Mouse (Mus musculus): ENCODE data around the gene Strc. TPM values are rescaled to one million over a fixed set of nuclear protein-coding genes. Genes with fewer than 3 reads are reported as not detected.
A peak's percentile ranks its signal among the peaks of the same experiment; 100 is the strongest.
"Not testable (repeated sequence)": the region's sequence is repeated elsewhere in the genome, so short reads cannot be mapped to it uniquely, and the experiment has no call there.

Strc gene
- 0.04 and 0.17 TPM in 2 replicates for polyA plus RNA-seq (2015; fragmentation: Nextera tagmentation; extraction: Ambion mirVana)

- WGBS, result 95% methylated on average over 17 of the region's 17 CpGs
- H3K4me3 ChIP-seq; H3K27me3 ChIP-seq; H3K9me3 ChIP-seq; H3K27ac ChIP-seq (replicated peaks); H3K9ac ChIP-seq; H3K4me2 ChIP-seq; ATAC-seq (ENCODE audit: low FRiP score, low read depth); H3K4me1 ChIP-seq (replicated peaks); H3K36me3 ChIP-seq: not testable (repeated sequence)
These were observed at the start of gene Strc for GRCm38 (mm10) chr2:121386961-121387575. Gene Strc (minus strand): TSS chr2:121387168.

- Histone ChIP-seq H3K9ac (no peak overlapping the region), H3K4me1 (replicated peaks) (no peaks in the 10 kb centered on the region), H3K27ac (replicated peaks) (no peak overlapping the region), H3K9me3 (no peaks in the 10 kb centered on the region), H3K4me2 (no peak overlapping the region), H3K36me3 (peaks cover 94% of the 10 kb centered on the region), H3K27me3 (no peaks in the 10 kb centered on the region), H3K4me3 (no peak overlapping the region)
- 97% methylated on average over 1 of the region's 1 CpGs for WGBS
- no peak for ATAC-seq (ENCODE audit: low FRiP score, low read depth)
These were observed 47.9 kb upstream of the Strc start for GRCm38 (mm10) chr2:121434854-121435253.

- Histone ChIP-seq H3K4me3 (no peak overlapping the region), H3K27me3 (no peaks in the 10 kb centered on the region), H3K9ac (no peak overlapping the region), H3K4me1 (replicated peaks) (no peaks in the 10 kb centered on the region), H3K9me3 (no peaks in the 10 kb centered on the region), H3K27ac (replicated peaks) (no peak overlapping the region), H3K4me2 (no peak overlapping the region), H3K36me3 (peaks cover 77% of the 10 kb centered on the region)
- no peak for ATAC-seq (ENCODE audit: low FRiP score, low read depth)
- WGBS, result 95% methylated on average over 2 of the region's 2 CpGs
These were observed 38.9 kb upstream of the Strc start for GRCm38 (mm10) chr2:121425890-121426289.

DNA sequence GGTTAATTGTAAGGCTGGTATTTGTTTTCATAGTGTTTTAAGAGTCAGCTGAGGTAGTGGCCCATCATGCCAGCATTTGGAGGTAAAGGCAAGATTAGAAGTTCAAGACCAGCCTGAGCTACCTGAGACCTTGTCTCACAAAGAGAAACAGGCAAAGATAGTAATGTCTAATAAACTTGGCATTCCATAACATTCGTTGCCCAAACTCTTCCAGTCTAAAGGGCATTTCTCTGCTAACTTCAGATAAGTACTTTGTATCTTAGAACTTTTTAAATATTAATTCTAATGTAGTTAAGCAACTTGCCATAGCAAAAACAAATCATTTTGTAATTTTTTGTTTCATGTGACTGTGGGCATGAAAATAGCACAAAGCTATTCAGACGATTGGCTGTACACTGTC lies 36.2 kb upstream of the Strc start:
- no peaks in the 10 kb centered on the region for H3K9me3 ChIP-seq
- no peak for ATAC-seq (ENCODE audit: low FRiP score, low read depth)
- peaks cover 71% of the 10 kb centered on the region for H3K36me3 ChIP-seq

DNA sequence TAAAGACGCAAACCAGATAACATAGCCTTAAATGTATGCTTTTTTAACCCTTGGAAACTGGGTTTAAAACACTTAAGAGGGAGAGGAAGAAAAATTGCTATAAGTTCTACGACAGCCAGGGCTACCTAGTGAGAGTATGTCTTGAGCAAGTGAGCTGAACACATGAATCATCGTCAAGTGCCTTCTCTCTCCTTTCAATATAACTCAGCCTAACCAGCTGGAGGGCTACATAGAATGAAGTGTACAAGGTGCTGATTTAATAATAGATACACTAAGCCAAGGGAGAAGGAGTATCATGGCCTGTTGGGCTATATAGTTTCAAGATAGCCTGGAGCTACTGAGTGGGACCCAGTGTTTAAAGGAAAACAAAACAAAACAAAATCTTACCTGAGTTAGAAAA lies 31.5 kb upstream of the Strc start:
- no peaks in the 10 kb centered on the region for H3K27me3 ChIP-seq
- H3K36me3 ChIP-seq, result peaks cover 50% of the 10 kb centered on the region
- ATAC-seq (ENCODE audit: low FRiP score, low read depth), result no peak
- H3K27ac ChIP-seq (replicated peaks), result no peak overlapping the region
- no peak overlapping the region for H3K4me3 ChIP-seq
- peaks cover 36% of the 10 kb centered on the region for H3K4me1 ChIP-seq (replicated peaks)
- H3K9me3 ChIP-seq, result no peaks in the 10 kb centered on the region
- WGBS, result 90% methylated on average over 3 of the region's 3 CpGs
- H3K4me2 ChIP-seq, result no peak overlapping the region
- no peak overlapping the region for H3K9ac ChIP-seq

More for the DNA sequence above, 36.2 kb upstream of the Strc start:
- Histone ChIP-seq H3K4me3 (no peak overlapping the region), H3K4me1 (replicated peaks) (0 out of 2 replicates have a peak, but pooled peaks cover 5% of the 10 kb centered on the region), H3K9ac (no peak overlapping the region), H3K27ac (replicated peaks) (no peak overlapping the region), H3K27me3 (no peaks in the 10 kb centered on the region), H3K4me2 (no peak overlapping the region)
- WGBS, result 91% methylated on average over 2 of the region's 2 CpGs

GRCm38 (mm10) chr2:121416356-121416755 lies 29.4 kb upstream of the Strc start:
- Histone ChIP-seq H3K4me1 (replicated peaks) (peaks cover 51% of the 10 kb centered on the region), H3K9ac (no peak overlapping the region), H3K4me2 (peak overlapping the region; percentile 70), H3K36me3 (peaks cover 30% of the 10 kb centered on the region; the same call in 1 of the 2 replicates), H3K27ac (replicated peaks) (no peak overlapping the region), H3K4me3 (no peak overlapping the region), H3K9me3 (no peaks in the 10 kb centered on the region), H3K27me3 (no peaks in the 10 kb centered on the region)
- no peak for ATAC-seq (ENCODE audit: low FRiP score, low read depth)
- 95% methylated on average over 6 of the region's 6 CpGs for WGBS

GRCm38 (mm10) chr2:121415591-121415990 lies 28.6 kb upstream of the Strc start:
- peaks cover 27% of the 10 kb centered on the region; the same call in 1 of the 2 replicates for H3K36me3 ChIP-seq
- 83% methylated on average over 3 of the region's 3 CpGs for WGBS
- H3K9ac ChIP-seq, result peak overlapping the region; percentile 27; the same call in 1 of the 2 replicates
- ATAC-seq (ENCODE audit: low FRiP score, low read depth), result no peak
- no peaks in the 10 kb centered on the region for H3K27me3 ChIP-seq
- H3K4me3 ChIP-seq, result peak overlapping the region; percentile 96
- H3K27ac ChIP-seq (replicated peaks), result no peak overlapping the region
- peak overlapping the region; percentile 70 for H3K4me2 ChIP-seq
- H3K9me3 ChIP-seq, result no peaks in the 10 kb centered on the region
- peaks cover 51% of the 10 kb centered on the region for H3K4me1 ChIP-seq (replicated peaks)

DNA sequence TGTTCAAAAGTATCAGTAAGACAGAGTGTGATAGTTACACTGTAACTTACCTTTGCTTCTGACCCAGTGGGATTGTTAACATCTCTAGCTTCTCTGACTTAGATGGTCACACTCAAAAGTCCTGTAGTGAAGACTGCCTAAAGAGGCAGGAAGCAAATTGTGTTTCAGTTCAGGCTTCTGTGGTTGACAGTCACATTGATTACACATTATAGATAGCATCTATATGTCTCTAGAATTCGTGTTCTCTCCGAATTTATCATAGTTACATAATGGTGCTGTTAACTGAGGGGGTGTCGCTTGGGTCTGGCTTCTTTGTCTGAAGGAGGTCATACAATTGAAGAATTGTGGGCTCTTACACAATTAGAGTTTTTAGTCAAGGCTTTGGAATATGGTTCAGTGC lies 28.1 kb upstream of the Strc start:
- 39% methylated on average over 3 of the region's 3 CpGs for WGBS

DNA sequence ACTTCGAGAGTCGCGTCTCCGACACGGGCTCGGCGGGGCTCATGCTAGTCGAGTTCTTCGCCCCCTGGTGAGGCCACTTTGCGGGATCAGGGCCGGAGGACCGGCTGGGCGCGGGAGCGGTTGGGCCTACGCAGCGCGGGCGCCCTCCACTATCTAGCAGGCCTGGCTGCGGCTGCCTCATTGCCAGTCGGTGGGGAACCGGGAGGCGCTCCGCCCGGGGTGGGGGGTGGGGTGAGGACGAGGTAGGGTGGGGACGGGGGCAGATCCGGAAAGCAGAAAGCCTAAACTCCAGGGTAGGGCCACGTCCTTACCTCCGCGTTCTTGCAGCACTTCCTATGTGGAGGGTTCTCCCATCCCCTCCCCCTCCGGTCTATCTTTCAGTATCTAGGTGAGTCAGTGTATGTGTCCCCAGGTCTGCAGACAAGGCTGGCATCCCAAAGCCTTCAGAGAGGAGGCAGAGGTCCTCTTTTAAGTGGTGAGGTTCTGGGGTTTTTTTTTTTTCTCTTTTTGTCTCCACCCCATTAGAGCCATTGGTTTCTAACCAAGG lies 27.2 kb upstream of the Strc start:
- H3K4me3 ChIP-seq, result peak overlapping the region; percentile 96
- H3K4me1 ChIP-seq (replicated peaks), result peaks cover 51% of the 10 kb centered on the region
- no peaks in the 10 kb centered on the region for H3K27me3 ChIP-seq
- H3K4me2 ChIP-seq, result peak overlapping the region; percentile 70
- peak overlapping the region; percentile 96 for H3K9ac ChIP-seq
- ATAC-seq (ENCODE audit: low FRiP score, low read depth), result peak; percentile 40
- peak overlapping the region; percentile 97 for H3K27ac ChIP-seq (replicated peaks)
- under 1% methylated on average over 32 of the region's 32 CpGs for WGBS
- no peaks in the 10 kb centered on the region for H3K9me3 ChIP-seq
- H3K36me3 ChIP-seq, result peaks cover 20% of the 10 kb centered on the region; the same call in 1 of the 2 replicates

More for the DNA sequence above, 28.1 kb upstream of the Strc start:
- Histone ChIP-seq H3K9me3 (no peaks in the 10 kb centered on the region), H3K4me1 (replicated peaks) (peaks cover 51% of the 10 kb centered on the region), H3K27ac (replicated peaks) (no peak overlapping the region), H3K4me3 (peak overlapping the region; percentile 96), H3K9ac (peak overlapping the region; percentile 96), H3K36me3 (peaks cover 25% of the 10 kb centered on the region; the same call in 1 of the 2 replicates), H3K27me3 (no peaks in the 10 kb centered on the region), H3K4me2 (peak overlapping the region; percentile 70)
- no peak for ATAC-seq (ENCODE audit: low FRiP score, low read depth)

DNA sequence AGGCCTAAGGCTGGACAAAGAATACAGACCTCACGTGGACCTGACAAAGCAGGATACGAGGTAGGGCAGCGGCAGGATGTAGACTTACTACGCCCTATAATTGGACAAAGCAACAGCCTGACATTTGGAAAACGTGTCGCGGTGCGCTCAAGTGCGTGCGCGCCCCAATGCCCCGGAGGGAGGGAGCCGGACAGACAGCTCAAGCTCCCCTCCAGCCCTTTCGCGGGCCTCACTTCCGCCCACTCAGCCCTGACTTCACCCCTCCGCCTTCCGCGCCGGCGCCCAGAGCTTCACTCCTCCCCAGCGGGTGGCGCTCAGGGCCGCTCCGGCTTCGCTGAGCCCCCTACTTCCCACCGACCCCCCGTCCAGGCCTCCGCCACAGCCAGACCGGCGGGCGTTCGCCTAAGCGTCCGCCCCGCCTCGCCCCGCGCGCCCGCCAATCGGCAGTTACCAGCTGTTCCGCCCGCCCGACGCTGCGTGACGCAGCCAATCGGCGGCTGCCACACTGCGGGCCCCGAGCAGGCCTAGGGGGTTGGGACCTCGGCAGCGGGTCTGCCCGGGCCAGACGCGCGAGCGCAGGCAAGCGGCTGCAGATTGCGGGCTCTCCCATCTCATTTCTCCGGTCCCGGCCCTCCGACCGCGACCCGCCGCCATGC lies 26.5 kb upstream of the Strc start, which contains the start of the genes Pdia3 and Catsper2:
TSS of gene Pdia3 (plus strand) at position 389 of the 656 bp plus-strand sequence.
TSS of gene Catsper2 (minus strand) at position 406 of the 656 bp plus-strand sequence.
- peaks cover 13% of the 10 kb centered on the region; the same call in 1 of the 2 replicates for H3K36me3 ChIP-seq
- no peaks in the 10 kb centered on the region for H3K9me3 ChIP-seq
- H3K4me3 ChIP-seq, result peak within 1 kb of the TSS; percentile 96
- peaks cover 46% of the 10 kb centered on the region for H3K4me1 ChIP-seq (replicated peaks)
- peak within 1 kb of the TSS; percentile 70 for H3K4me2 ChIP-seq
- peak; percentile 99 for ATAC-seq (ENCODE audit: low FRiP score, low read depth)
- peak within 1 kb of the TSS; percentile 97 for H3K27ac ChIP-seq (replicated peaks)
- H3K9ac ChIP-seq, result peak within 1 kb of the TSS; percentile 96
- no peaks in the 10 kb centered on the region for H3K27me3 ChIP-seq
- under 1% methylated on average over 63 of the region's 68 CpGs for WGBS

DNA sequence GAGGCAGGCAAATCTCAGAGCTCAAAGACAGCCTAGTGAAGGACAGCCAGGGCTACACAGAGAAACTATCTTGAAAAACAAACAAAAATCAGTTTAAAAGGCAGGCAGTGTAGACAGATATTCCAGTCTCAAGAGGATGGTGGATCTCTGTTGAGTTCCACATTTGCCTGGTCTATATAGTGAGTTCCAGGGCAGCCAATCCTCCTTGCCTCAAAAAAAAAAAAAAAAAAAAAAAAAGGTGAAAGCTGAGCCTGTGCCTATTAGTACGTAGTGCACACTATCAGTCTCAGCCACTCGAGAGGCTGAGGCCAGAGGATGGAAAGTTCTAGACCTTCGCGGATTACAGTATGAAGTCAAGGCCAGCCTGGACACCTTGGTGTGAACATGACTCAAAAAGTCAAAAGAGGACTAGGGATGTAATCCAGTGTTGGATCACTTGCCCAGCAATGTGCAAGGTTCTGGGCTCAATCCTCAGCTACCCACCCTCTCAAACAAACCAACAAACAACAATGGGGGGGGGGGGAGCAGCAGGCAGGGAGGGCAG lies 25.9 kb upstream of the Strc start:
- Histone ChIP-seq H3K4me3 (peak overlapping the region; percentile 96), H3K36me3 (0 out of 2 replicates have a peak, but pooled peaks cover 8% of the 10 kb centered on the region), H3K27me3 (no peaks in the 10 kb centered on the region), H3K9me3 (no peaks in the 10 kb centered on the region), H3K9ac (peak overlapping the region; percentile 72), H3K4me2 (peak overlapping the region; percentile 70), H3K27ac (replicated peaks) (peak overlapping the region; percentile 97), H3K4me1 (replicated peaks) (peaks cover 46% of the 10 kb centered on the region)
- 14% methylated on average over 4 of the region's 4 CpGs for WGBS
- no peak; the same call in 1 of the 2 replicates for ATAC-seq (ENCODE audit: low FRiP score, low read depth)

- 36% methylated on average over 4 of the region's 4 CpGs for WGBS
- H3K9ac ChIP-seq, result no peak overlapping the region
- no peaks in the 10 kb centered on the region for H3K9me3 ChIP-seq
- peaks cover 14% of the 10 kb centered on the region for H3K4me1 ChIP-seq (replicated peaks)
- H3K27ac ChIP-seq (replicated peaks), result no peak overlapping the region
- no peaks in the 10 kb centered on the region for H3K27me3 ChIP-seq
- no peak for ATAC-seq (ENCODE audit: low FRiP score, low read depth)
- H3K4me2 ChIP-seq, result no peak overlapping the region
- no peak overlapping the region for H3K4me3 ChIP-seq
- no peaks in the 10 kb centered on the region for H3K36me3 ChIP-seq
These were observed 21.2 kb upstream of the Strc start for GRCm38 (mm10) chr2:121408160-121408559.

Data from hindbrain, embryonic 15.5 days (tissue).